Mouse (Mus musculus) testis, postnatal 14 days (tissue): Measurements from ENCODE around the gene Xrcc6.
A peak's percentile ranks its signal among the peaks of the same experiment; 100 is the strongest.

Source experiments
- DNase-seq: peaks from one replicate; pipeline ENCODE4 v3.0.0; 2021; ENCODE audit warnings: low spot score

Gene Xrcc6

DNA sequence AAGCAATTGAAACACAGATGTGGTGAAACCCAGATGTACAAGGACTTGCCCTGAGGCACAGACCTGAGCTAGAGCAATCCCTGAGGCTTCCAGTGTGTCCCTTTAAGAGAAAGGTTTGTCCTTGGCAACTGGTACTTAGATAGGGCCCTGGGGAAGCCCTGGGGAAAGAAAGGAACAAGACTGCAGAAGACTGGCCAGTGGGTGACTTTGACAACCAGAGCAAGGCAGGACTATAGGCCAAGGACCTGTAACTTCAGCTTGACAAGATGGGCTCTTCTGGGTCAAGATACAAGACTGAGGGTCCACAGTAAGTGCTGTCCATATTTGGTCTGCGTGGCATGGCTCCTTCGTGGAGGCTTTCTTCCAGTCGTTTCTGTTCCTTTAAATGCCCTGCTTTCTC is at the start of gene Xrcc6:
Gene Xrcc6 (plus strand): TSS at position 190 of the 400 bp plus-strand sequence.
- no peak for DNase-seq

DNA sequence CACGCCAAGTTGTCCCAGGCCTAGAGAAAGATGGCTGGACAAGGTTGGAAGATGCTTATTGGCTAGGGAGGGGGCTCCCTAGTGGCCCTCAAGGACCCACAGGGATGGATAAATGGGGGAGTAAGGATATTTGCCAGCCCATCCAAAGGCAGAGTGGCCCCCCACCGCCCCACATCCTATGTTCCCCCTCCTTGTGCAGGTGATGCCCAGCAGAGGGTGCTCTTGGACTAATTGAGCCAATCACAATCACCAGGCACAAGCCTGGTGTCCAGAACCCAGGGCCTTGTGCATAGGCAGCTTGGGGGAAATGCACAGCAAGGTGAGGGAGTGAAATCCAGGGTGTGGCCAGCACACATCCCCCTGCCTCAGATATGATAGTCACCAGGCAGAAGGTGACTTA is 49.4 kb upstream of the Xrcc6 start:
- DNase-seq = no peak

DNA sequence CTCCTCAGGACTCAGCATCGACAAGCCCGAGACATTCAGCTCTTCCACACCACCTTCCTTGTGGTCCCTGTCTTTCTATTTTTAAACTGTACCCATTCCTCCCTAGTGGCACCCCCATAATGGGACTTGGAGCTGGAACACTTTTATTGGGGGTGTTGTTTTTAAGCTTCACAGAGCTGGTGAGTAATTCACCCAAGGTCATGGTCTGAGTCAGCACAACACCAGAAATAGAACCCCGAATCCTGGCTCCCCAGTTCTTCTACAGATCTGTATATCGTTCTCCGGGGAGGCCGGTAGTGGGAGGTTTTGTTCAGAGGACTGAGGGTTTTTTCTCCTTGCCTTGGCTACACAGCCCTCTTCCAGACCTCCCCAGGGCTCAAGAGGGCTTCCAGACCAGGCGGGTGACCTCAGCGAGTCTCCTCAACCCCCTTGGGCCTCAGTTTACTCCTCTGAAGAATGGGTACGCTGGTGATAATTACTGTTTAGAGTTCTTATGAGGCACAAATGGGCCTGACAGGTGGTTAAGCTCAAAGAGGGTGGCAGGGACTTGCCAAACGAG is 48.4 kb upstream of the Xrcc6 start:
- DNase-seq = no peak

DNA sequence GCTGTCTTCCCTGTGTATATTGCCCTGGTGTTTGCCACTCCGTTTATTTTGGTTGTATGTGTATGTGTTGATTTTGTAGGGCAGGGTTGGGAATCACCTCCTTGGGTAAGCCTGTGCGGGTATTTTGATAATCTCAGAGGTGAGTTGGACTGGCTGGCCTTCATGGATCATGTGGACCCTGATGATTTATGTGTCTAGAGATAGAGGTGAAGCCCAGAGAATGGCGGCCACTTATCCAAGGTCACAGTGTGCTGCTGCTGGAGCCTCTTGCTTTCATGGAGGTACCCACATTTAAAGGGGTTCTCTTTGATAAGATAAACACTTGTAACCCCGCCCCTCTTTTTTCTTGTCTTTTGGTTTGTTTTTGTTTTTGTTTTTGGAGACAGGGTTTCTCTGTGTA is 47.9 kb upstream of the Xrcc6 start:
- no peak for DNase-seq

GRCm38 (mm10) chr15:81940219-81940618 is 47.4 kb upstream of the Xrcc6 start:
- DNase-seq = no peak

- no peak for DNase-seq
Observed at GRCm38 (mm10) chr15:81941010-81941409, 46.6 kb upstream of the Xrcc6 start.

DNA sequence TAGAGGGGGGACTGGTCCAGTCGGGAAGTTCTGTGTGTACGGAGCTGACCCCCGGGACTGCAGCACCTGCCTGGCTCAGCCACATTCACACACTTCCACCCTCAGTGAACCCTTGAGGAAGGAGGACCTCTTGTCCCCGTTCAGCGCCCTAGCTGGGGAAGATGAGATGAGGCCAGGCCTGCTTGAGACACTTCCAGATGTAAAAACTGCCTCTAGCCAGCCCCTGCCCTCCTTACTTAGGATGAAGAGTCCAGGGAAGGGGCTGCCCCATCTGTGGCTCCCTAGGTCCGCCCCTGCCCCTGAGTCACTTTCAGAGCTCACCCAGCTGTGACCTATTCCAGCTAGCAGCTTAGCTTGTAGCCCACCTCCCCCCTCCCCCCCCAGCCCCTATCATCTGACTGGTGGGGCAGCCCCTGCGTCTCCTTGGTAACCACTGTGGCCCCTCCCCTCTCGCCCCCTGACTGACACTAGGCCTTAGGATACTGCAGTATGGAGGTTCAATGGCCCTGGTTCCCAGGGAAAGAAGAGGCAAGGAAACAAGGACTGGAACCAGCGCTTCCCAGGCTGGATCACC is 44.4 kb upstream of the Xrcc6 start:
- DNase-seq = no peak

- DNase-seq = no peak
Observed at GRCm38 (mm10) chr15:81949076-81949475, 38.6 kb upstream of the Xrcc6 start.

- DNase-seq = no peak
Observed at GRCm38 (mm10) chr15:81949476-81950131, 38.0 kb upstream of the Xrcc6 start.

GRCm38 (mm10) chr15:81950716-81951115 is 36.9 kb upstream of the Xrcc6 start:
- no peak for DNase-seq

GRCm38 (mm10) chr15:81951159-81951558 is 36.5 kb upstream of the Xrcc6 start:
- no peak for DNase-seq

DNA sequence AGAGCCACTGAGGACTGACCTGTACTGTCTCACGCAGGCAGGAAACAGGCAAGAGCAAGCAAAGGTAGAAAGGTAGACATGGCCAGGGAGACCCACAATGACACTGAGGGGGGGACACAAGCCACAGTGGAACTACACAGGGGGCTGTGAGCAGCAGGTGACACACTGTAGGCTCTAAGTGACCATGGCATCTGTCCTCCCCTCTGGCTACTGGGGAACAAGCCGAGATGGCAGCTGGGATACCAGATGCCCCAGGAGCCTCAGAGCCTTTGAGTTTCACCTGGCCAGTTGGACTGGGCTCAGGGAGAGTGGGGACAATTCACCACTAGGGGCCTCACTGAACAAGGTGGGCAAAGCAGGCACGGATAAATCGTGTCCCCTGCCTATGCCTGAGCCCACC is 35.3 kb upstream of the Xrcc6 start:
- DNase-seq = no peak

- DNase-seq = no peak
Observed at GRCm38 (mm10) chr15:81954151-81954583, 33.5 kb upstream of the Xrcc6 start.

DNA sequence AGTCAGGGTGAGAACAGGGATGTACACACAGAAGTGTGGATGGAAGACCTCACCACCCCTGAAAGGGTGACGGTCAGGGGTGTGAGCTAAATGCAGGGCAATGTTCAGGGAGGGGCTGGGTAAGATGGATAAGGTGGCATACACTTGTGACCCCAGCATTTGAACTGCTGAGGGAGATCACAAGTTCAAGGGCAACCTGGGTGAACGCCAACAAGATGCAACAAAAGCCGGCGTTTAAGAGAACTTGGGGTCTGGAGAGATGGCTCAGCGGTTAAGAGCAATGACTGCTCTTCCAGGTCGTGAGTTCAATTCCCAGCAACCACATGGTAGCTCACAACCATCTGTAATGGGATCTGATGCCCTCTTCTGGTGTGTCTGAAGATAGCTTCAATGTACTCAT is 32.9 kb upstream of the Xrcc6 start:
- no peak for DNase-seq

DNA sequence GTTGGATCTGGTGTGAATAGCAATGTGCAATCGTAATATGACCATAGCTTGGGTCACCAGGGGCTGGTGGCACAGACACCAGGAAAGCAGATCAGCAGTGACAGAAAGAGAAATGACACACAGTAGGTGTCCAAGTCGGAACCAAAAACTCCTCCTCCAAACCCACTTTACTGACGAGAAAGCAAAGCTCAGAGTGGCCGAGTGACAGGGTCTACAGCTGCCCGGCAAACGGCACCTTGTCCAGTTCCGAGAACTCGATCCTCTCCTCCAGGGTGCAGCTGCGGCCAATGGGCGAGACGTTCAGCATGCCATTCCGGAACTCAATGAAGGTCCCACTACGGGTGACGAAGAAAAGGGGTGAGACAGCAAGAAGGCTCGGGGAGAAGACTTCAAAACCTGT is 32.2 kb upstream of the Xrcc6 start:
- no peak for DNase-seq

- DNase-seq = no peak
Observed at GRCm38 (mm10) chr15:81956457-81956856, 31.2 kb upstream of the Xrcc6 start.

- no peak for DNase-seq
Observed at GRCm38 (mm10) chr15:81957598-81957997, 30.0 kb upstream of the Xrcc6 start.

- DNase-seq = no peak
Observed at GRCm38 (mm10) chr15:81958906-81959305, 28.7 kb upstream of the Xrcc6 start.

GRCm38 (mm10) chr15:81960171-81961077 is 27.2 kb upstream of the Xrcc6 start, which contains the start of gene Pmm1:
Gene Pmm1 (minus strand): TSS chr15:81960930.
- peak; percentile 98 for DNase-seq

- DNase-seq = no peak
Observed at GRCm38 (mm10) chr15:81961078-81961451, 26.6 kb upstream of the Xrcc6 start.

DNA sequence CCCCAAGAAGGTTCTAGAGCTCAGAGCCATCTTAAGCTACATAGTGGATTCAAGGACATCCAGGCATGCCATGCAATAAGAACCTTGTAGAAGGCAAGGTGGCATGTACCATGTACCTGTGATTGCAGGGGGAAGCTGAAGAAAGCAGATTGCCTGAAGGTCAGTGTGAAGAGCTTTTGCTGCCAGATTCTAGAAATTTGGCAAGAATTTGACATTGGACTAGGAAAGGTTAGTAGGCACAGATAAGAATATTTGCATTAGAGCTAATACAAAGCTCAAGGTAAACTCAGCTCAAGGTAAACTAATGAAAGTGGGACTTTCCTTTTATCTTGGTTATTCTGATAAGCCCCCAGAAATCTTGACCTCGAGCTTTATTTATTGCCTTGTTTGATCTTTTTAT is 23.4 kb upstream of the Xrcc6 start:
- no peak for DNase-seq

- peak; percentile 71 for DNase-seq
Observed at GRCm38 (mm10) chr15:81964980-81965545, 22.6 kb upstream of the Xrcc6 start.
